Mouse (Mus musculus) gastrocnemius, postnatal 4 days (tissue): Measurements from ENCODE around the gene Pard3. TPM values are rescaled to one million over a fixed set of nuclear protein-coding genes. Genes with fewer than 3 reads are reported as not detected.

Experiments
- DNase-seq, 2 experiments: peaks; one replicate each; pipeline ENCODE4 v3.0.0; 2021 to 2022; ENCODE audit warnings: low spot score in 2 of 2, mixed read lengths in 2 of 2
- total RNA-seq, 2 experiments: library from RNA; stranded (reverse); gene quantifications; 2 replicates each; pipeline ENCODE4 v1.2.3; 2021

Gene Pard3
- total RNA-seq, 2 experiments from 2014 or later: 48.7 to 52.2 TPM

DNA sequence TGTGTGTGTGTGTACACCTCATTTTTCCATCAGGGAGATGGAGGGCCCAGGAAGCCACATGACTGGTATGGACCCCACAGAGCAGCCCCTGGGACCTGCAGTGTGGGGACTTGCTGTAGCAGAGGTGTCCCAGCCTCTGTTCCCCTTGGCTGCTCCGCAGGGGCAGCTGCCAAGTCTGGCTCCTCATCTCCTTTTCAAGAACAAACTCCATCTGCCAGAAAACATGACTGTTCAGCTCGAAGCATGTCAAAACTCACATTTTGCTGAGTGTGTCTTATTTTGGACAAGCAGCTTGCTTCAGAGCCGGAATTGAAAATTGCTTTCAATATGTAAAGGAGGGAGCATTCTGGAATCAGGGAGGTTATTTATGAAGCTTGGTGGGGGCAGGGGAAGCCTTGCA is 471.1 kb downstream of the Pard3 start:
- no peak for DNase-seq

DNA sequence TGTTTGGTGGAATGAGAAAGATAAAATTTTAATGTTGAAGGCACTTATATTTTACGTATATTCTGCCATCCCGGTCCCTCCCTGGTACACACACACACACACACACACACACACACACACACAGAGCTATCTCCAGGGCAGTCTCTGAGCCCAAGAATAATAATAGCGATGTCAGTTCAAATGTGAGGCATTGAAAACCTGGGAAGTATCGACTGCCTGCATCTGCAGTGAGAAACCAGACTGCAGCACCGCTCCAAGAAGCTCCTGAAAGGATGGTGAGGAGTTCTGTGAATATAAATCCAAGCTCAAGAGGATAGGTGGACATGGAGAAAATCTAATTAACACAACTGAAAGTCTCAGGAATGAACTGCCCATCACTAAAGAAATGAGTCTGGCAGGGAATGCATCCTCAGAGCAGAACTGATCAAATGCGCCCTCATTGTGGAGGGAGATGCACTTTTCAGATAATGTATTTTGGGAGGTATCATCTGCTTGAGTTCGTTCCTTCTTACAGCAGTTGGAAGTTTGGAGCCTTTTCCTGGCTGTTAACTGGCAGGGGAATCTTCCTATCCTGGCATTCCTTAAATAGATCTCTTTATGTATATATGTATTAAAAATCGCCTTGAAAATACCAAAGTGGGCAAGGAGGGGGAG is 471.6 kb downstream of the Pard3 start:
- no peak for DNase-seq

DNA sequence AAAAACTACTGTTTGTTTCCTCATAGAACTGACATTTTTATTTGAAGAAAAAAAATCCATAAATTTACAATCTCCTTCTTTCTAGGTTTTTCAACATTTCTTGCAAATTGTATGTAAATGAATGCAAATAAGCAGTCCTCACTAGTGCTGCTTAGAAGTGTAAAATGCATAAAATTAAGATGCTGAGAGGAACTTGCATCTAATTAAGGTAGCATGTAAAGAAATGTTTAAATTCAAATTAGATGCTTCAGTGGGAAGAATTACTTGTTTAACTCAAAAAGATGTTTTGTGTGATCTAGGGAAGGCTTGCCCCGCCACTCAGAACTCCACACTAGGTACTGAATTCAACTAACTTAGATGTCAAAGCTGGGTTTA is 472.1 kb downstream of the Pard3 start:
- DNase-seq: no peak

DNA sequence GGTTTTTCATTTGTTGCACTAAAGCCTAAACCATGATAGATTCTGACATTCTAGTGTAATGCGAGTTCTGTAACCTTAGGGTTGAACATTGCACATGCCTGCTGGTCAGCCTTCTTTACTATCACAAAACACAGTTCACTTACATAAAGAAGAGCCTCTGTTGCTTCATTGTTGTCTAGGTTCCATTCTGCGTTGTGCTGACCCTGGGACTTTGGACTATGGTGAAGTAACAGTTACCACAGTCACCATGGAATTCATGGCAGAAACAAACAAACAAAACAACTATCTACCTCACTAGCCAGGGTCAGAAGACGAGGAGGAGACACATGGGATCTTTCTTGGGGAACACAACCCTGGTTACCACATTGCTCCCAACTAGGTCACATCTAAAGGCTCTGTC is 476.1 kb downstream of the Pard3 start:
- no peak for DNase-seq

DNA sequence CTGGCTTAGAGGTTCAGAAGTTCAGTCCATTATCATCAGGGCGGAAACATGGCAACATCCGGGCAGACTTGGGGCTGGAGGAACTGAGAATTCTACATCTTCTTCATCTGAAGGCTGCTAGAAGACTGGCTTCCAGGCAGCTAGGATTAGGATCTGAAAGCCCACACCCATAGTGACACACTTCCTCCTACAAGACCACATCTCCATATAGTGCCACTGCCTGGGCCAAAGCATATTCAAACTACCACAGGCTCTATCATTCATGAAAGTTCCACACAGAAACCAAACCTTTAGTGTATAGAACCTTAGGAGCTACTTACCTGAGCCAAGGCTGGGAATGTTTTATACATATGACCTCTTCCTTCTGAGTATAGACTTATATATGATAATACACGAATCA is 476.6 kb downstream of the Pard3 start:
- no peak for DNase-seq

DNA sequence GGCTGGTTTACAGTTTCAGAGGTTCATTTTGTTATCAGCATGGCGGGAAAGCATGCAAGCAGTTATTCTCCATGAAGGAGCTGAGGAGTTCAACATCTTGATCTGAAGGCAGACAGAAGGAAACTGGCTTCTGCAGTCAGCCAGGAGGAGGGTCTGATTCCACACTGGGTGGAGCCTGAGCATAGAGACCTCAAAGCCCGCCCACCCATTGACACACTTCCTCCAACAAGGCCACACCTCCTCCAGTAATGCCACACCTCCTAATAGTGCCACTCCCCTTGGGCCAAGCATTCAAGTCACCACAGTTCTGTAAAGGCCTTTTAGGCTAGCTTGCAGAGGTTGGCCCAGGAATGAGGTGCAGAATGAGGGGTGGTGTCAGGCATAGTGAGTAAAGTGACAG is 478.5 kb downstream of the Pard3 start:
- no peak for DNase-seq

DNA sequence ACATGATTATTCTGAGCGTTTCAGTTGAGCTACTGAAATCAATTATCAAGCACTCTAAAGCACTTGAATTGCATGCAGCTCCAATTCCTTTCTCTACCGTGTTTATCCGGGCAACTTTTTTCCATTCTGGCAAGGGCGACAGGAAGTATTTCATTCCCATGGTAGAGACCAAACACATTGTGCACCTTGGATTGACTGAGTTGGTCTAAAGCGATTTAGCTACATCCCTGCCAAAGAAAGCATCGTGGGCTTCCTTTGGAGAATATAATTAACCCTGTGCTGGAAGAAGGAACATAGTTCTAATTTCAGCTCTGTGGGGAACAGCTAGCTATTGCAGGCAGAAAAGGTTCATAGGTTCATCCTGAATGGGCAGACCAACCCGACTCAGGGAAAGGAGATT is 480.0 kb downstream of the Pard3 start:
- DNase-seq: no peak

DNA sequence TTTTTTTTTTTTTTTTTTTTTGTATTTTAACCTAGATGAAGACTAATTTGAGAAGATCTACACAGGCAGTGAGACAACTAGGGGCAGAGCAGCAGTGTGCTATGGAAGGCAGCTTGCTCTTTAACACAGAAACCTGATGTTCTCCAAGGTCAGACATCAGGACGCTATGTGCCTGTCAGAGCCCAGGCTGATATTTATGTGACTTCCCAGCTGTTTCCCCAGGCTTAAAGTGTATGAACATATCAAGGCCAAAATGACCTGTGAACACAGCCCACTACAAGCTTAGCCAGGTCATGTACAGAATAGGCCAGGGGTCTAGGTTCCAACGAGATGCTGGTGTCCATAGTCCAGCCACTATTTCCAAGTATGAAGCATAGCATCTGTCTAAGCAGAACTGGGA is 482.5 kb downstream of the Pard3 start:
- DNase-seq: no peak

DNA sequence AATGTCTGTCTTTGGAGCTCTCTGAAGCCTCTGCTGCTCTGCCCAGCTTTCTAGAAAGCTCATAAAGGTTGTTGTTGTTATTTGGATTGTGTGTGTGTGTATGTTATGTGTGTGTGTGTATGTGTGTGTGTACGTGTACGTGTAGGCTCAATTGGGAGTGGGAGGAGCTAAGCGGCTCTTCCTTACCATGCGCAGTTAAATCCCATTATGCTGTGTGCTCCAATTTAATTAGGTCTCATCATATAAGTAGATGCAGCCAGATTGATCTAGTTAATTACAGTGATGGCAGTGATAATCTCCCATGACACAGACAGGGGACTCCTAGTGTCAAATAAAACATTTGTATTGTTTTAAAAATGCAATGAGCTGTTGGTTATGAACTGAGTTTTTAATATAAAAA is 487.2 kb downstream of the Pard3 start:
- DNase-seq: no peak

DNA sequence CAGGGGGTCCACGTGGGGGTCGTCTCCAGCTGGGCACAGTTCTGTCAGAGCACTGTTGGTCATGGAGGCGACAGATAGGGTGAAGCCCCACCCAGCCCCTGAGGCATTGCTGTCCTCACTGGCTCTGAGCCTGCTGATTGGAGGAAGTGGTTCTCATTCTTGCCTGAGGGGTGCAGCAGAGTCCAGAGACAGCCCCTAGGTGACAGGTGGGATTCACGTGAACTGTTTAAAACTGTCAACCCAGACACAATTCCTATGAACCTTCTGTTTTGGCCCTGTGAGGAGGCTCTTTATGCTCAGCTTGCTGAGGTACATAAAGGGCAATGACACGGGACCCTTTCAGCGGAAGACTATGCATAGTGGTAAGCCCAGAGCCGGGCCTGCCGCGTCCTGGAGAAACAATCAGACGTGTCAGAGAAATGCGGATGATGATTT is 488.5 kb downstream of the Pard3 start:
- no peak for DNase-seq

DNA sequence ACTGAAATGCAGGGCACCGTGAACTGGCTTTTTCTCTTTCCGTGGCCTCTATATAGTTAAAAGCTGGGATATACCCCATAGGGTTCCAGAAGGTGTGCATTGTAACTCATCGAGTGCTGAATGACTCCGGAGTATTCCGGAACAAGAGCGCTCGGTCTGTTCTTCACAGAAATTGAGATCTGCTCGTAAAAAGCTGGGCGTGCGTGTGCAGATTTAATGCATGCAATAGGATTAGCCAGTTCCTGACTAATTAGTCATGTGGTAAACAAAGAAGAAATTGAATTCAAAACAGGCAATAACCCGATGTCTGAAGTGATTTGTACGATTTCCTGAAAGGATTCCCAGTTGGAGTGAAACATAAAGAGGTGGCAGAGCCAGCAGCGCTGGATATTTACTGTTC is 489.1 kb downstream of the Pard3 start:
- DNase-seq: no peak

DNA sequence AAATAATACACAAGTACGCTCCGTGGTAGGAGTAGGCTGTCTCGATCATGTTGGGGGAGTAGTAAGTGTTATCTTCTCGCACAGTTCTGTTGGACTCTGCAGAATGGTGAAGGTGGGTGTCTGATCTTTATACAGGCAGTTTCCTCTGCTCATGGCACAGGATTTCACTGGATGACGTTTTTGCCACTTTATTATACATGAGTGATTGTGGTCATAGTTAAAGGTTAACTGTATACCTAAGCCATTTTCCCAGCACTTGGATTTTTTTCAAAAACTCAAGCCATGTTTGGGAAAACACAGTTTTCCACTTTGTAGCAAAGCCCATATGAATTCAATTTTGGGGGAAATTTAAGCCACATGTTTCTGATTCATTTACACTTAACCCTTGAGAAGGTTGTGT is 489.9 kb downstream of the Pard3 start:
- no peak for DNase-seq

DNA sequence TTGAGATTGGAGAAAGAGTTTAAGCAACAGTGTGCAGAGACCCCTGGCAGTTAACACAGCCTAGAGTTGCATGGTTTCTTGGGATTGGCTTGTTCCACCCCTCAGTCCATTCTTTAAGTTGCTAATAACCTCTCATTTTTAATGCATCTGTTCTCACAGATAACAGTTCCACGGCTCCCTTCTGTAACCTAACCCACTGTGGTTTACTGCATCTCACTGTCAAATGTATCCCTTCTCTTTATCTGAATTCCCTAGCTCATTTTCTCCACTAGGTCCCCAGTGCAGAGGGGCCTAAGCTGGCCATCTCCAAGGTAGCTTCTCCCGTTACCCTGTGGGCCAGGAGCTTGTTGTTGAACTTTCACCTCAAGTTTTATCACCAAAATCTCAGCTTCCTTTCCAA is 492.1 kb downstream of the Pard3 start:
- no peak for DNase-seq

DNA sequence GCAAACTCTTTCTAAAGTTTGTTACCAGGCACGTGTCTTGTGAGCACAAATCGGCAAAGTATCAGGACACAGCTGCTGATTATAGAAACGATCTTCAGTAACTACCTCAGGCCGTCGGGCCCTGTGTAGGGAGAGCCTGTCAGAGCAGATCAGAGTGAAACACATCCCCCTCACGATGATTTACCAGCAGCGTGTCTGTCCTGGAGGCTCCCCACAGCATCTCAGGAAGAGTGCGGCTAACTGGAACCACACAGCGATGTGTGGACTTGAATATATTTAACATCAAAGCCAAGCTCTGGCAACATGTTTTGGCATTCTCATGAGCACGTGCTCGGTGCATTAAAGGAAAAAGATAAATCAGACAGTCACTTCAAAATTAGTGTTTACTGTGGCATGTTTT is 493.3 kb downstream of the Pard3 start:
- DNase-seq: no peak

DNA sequence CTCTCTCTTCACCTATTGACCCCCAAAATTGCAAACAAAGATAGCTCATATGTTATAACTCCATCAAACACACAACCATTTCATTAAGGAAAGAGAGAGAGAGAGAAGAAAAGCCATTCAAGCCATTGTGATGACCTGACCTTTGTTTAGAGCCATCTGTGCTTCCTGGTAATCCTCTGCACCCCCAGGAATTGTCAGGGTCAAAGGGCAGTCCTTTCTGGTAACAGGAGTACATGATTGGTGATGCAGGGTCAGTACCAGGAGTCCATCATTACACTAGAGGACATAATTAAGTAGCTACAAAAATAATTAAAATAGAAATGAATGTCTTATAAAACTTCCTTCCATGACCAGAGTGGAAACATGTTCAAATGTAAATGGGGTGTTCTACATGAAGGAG is 493.9 kb downstream of the Pard3 start:
- DNase-seq: no peak

DNA sequence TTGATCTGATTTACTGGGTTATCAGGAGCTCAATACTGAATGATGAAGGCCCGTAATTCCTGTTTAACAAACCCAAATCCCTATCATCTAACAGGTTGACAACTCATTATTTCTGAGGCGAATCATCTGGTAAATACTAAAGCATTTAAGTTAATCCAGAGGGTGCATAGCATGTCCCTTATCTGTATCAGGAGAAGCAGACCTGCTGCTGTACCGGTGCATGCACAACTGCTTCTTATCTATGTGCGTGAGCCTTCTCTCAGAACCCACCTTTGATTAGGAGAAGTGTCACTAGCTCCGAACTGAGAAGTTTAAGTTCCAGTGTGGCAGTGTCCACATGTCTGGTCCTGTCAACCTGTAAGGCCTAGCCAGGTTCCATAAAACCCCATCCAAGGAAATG is 499.9 kb downstream of the Pard3 start:
- DNase-seq: no peak

DNA sequence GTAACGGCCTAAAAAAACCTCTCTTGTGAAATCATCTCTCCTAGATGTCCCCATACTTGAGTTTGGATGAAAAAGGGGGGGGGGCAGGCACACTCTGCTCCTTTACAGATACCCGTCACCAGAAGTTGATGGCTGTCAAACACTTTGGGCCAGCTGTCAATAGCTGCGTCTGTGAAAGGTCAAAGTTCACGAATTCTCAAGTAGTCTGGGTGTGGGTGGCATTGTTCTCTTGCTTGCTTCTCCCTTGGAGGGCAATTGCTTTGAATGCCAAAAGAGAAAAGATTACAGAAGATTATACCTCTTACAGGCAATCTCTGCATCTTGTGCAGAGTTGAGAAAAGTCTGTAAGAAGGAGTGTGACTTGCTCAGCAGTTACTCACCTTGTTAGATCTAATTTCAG is 500.7 kb downstream of the Pard3 start:
- no peak for DNase-seq

DNA sequence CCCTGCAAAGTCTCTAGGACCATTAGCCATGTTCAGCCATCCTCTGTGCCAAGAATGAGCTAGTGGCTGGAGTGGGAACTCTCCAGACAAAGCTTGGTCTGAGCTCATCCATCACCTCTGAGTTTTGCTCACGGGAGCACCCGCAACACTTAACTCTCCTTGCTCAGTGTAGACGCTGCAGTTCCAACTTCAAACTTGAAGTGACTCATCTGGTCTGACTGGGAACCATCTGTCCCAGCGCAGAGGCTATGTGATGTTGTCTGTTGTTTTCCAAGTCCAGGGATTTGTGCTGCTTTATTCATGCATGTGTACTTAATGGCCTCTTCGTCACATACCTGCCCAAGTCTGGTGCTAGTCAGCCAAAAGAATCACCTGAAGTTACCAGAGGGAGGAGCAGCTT is 505.5 kb downstream of the Pard3 start:
- DNase-seq: no peak

DNA sequence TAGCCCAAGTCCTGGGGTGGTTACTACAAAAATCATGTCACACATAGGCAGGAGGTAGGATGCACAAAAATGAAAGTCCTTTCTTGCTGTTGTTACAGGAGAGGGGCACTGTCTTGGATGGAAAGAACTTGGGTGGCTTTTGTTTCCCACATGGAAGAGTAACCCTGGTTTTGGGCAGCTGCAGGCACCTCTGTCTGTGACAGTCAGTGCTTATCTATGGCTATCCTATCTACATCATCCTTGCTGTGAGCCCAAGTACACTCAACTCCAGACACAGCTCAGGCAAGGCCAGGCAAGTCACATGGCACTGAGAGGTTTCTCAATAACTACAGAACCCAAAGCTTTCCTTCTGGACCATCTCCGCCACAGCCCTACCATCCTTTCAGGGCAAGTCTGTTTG is 506.8 kb downstream of the Pard3 start:
- no peak for DNase-seq

DNA sequence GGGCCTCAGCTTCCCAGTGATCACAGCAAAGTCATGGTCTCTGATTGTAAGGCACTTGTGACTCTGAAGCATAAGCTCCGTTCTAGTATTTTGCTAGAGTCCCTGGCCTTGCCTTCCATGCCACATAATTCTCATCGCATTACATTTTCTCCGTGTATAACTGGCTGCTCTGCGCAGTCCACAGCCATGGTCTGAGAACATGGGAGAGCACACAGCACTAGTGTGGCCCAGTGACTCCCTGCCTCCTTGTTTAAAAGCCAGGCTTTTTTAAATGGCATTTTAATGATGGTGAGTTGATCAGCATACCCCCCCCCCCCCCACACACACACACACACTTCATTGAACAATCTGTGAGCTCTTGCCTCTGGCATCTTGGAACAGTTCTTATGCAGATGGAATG is 508.8 kb downstream of the Pard3 start:
- no peak for DNase-seq

DNA sequence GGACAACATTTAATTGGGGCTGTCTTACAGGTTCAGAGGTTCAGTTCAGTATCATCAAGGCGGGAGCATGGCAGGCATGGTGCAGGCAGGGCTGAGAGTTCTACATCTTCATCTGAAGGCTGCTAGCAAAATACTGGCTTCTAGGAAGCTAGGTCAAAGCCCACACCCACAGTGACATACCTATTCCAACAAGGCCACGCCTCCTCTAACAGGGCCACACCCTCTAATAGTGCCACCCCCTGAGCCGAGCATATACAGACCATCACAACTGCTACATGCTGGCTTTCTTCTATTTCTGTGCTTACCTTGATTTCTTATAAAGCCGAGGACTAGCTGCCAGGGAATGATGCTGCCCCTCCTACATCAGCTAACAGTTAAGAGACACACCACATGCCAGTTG is 513.0 kb downstream of the Pard3 start:
- DNase-seq: no peak

DNA sequence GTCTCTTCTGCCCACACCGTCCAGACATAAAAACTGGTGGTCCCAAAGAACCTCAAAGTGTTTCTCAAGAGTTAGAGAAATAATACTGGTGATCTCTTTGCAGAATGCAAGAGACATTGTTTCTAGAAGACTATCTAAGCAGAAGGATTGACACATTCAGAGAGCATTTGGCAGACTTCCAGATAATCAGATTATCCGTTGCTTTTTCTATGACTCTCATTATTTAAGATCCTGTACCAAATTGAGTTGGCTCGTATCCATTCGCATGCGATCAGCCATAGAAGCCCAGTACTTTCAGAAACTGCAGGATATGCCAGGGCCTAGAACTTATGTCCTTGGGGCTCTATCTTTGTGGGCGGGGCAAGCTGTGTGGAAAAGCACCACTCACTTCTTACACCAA is 514.0 kb downstream of the Pard3 start:
- no peak for DNase-seq

DNA sequence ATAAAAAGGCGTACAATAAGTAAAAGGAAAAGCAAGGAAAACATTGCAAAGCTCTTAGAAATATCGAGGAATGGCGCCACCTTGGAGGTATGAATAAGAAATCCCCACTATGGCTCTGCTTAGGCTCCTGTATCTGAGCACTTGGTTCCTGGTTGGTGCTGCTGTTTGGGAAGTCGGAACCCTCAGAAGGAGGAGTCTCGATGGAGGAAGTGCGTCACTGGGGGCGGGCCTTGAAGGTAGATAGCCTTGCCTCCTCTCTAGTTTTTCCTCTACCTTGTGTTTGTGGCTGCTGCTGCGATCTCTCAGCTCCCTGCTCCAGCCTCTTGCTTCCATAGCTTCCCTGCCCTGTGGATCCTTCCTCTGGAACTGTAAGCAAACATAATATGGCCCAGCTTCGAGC is 515.7 kb downstream of the Pard3 start:
- no peak for DNase-seq

DNA sequence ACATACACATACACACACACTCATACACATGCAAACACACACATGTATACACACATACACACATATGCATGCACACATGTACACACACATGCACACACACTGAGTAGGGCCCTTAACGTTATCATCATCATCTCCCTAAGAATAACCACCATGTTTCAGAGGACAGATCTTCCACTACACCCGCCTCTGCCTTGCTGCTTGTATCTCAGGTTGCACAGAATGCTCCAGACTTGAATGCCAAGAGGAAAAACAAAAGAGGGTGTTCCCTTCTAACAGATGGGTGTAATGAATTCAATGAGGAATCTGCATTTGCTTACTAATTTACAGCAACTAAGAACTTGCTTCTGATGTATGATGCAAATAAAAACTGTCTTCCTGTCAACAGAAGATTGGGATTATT is 519.7 kb downstream of the Pard3 start:
- DNase-seq: no peak
